Mouse (Mus musculus): ENCODE measurements around the gene Pum3. TPM values are rescaled to one million over a fixed set of nuclear protein-coding genes. Genes with fewer than 3 reads are reported as not detected.
A peak's percentile ranks its signal among the peaks of the same experiment; 100 is the strongest.

Pum3 gene
- total and polyA plus RNA-seq, 3 experiments = 98.3 to 181 (median 166) TPM

GRCm38 (mm10) chr19:27447515-27447914, 17.9 kb upstream of the Pum3 start:
- Histone ChIP-seq H3K79me2 (ENCODE audit: control insufficient read depth, insufficient read depth, low read length, poor library complexity) (no peaks in the 10 kb centered on the region), H3K4me3 (ENCODE audit: control insufficient read depth in 1 of 2, insufficient read depth in 1 of 2, low read depth in 2 of 2, low read length in 2 of 2) (no peak overlapping the region), H3K27ac (ENCODE audit: control insufficient read depth, low read depth, low read length) (no peak overlapping the region), H3K27me3 (ENCODE audit: control insufficient read depth in 1 of 2, insufficient read depth in 2 of 2, low read length in 2 of 2) (no peaks in the 10 kb centered on the region; a peak in 1 of 4 replicates), H3K36me3 (ENCODE audit: control insufficient read depth in 1 of 2, insufficient read depth in 2 of 2, low read length in 2 of 2) (no peaks in the 10 kb centered on the region), H3K4me1 (ENCODE audit: control insufficient read depth in 1 of 2, insufficient read depth in 2 of 2, low read length in 2 of 2) (no peaks in the 10 kb centered on the region), H3K9me3 (replicated peaks; ENCODE audit: insufficient read depth, low read length) (no peaks in the 10 kb centered on the region), H3K9ac (ENCODE audit: control insufficient read depth, low read depth, low read length, poor library complexity, severe bottlenecking) (no peak overlapping the region)
- no peak for DNase-seq (ENCODE audit: low read depth, low spot score)
- TF ChIP-seq CHD1 (IDR thresholded peaks at IDR 0.05; ENCODE audit: low read depth, low read length) (no peak), NRF1 (IDR thresholded peaks at IDR 0.05; ENCODE audit: insufficient read depth, low read depth, low read length, poor library complexity, severe bottlenecking) (no peak), HCFC1 (IDR thresholded peaks at IDR 0.05; ENCODE audit: low read depth, low read length) (no peak), MXI1 (IDR thresholded peaks at IDR 0.05; ENCODE audit: low read depth, low read length) (no peak), NELFE (IDR thresholded peaks at IDR 0.05; ENCODE audit: low read depth, low read length) (no peak), MAFK (IDR thresholded peaks at IDR 0.05; ENCODE audit: borderline replicate concordance, low read depth, low read length) (no peak), TBP (IDR thresholded peaks at IDR 0.05; ENCODE audit: low read depth, low read length) (no peak), EP300 (IDR thresholded peaks at IDR 0.05; ENCODE audit: low read depth in 1 of 2, low read length in 2 of 2) (no peak), RAD21 (IDR thresholded peaks at IDR 0.05; ENCODE audit: low read depth, low read length) (peak; percentile 50), ZC3H11A (IDR thresholded peaks at IDR 0.05; ENCODE audit: low read depth, low read length) (peak; percentile 21; the same call in 1 of the 2 replicates), CTCF (IDR thresholded peaks at IDR 0.05 in 2 of 3, conservative IDR thresholded peaks at IDR 0.05 in 1 of 3; ENCODE audit: control insufficient read depth in 1 of 3, insufficient read depth in 1 of 3, low read depth in 2 of 3, low read length in 3 of 3, poor library complexity in 1 of 3, severe bottlenecking in 1 of 3) (peak; percentile 18 to 44 (median 28); a peak in 5 of 6 replicates), MEF2A (IDR thresholded peaks at IDR 0.05; ENCODE audit: extremely low read depth, insufficient replicate concordance, low read depth, low read length, poor library complexity, severe bottlenecking) (no peak), POLR2A (IDR thresholded peaks at IDR 0.05; ENCODE audit: control insufficient read depth in 1 of 2, insufficient read depth in 1 of 2, low read depth in 1 of 2, low read length in 2 of 2, poor library complexity in 1 of 2) (no peak), MAX (IDR thresholded peaks at IDR 0.05; ENCODE audit: low read length) (no peak), TCF12 (IDR thresholded peaks at IDR 0.05; ENCODE audit: low read depth, low read length) (no peak), SMC3 (IDR thresholded peaks at IDR 0.05; ENCODE audit: low read depth, low read length) (peak; percentile 49), JUND (IDR thresholded peaks at IDR 0.05; ENCODE audit: low read depth, low read length) (no peak)

DNA sequence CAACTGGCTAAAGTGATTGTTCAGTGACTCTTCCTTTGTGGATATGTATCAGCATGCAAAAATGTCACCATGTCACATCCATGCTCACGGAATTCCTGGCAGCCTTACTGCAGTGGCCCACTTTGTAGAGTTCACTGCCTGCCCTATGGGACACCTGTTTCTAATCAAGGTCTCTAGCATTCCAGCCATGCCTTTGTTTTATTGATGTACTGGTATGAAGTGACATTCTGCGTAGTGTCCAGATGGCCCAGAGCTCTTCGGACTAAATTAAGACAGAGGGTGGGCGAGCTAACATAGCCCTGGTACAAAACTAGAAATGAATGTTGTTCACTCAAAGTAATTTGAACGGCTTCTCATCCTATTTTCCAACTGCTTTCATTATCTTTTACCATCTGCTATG, 11.5 kb upstream of the Pum3 start:
- Histone ChIP-seq H3K36me3 (ENCODE audit: control insufficient read depth in 1 of 2, insufficient read depth in 2 of 2, low read length in 2 of 2) (no peaks in the 10 kb centered on the region), H3K4me1 (ENCODE audit: control insufficient read depth in 1 of 2, insufficient read depth in 2 of 2, low read length in 2 of 2) (no peaks in the 10 kb centered on the region), H3K4me3 (ENCODE audit: control insufficient read depth in 1 of 2, insufficient read depth in 1 of 2, low read depth in 2 of 2, low read length in 2 of 2) (no peak overlapping the region), H3K79me2 (ENCODE audit: control insufficient read depth, insufficient read depth, low read length, poor library complexity) (no peaks in the 10 kb centered on the region), H3K9me3 (replicated peaks; ENCODE audit: insufficient read depth, low read length) (no peaks in the 10 kb centered on the region), H3K9ac (ENCODE audit: control insufficient read depth, low read depth, low read length, poor library complexity, severe bottlenecking) (no peak overlapping the region), H3K27me3 (ENCODE audit: control insufficient read depth in 1 of 2, insufficient read depth in 2 of 2, low read length in 2 of 2) (no peaks in the 10 kb centered on the region; a peak in 1 of 4 replicates), H3K27ac (ENCODE audit: control insufficient read depth, low read depth, low read length) (no peak overlapping the region)
- no peak for DNase-seq (ENCODE audit: low read depth, low spot score)
- TF ChIP-seq POLR2A (IDR thresholded peaks at IDR 0.05; ENCODE audit: control insufficient read depth in 1 of 2, insufficient read depth in 1 of 2, low read depth in 1 of 2, low read length in 2 of 2, poor library complexity in 1 of 2) (no peak), ZKSCAN1 (IDR thresholded peaks at IDR 0.05; ENCODE audit: low read depth, low read length) (no peak), TBP (IDR thresholded peaks at IDR 0.05; ENCODE audit: low read depth, low read length) (no peak), RAD21 (IDR thresholded peaks at IDR 0.05; ENCODE audit: low read depth, low read length) (no peak), KAT2A (conservative IDR thresholded peaks at IDR 0.05; ENCODE audit: low read depth, low read length) (no peak), BHLHE40 (IDR thresholded peaks at IDR 0.05; ENCODE audit: borderline replicate concordance, low read depth, low read length) (no peak), MYC (IDR thresholded peaks at IDR 0.05; ENCODE audit: low read depth, low read length) (no peak)
